Mouse (Mus musculus) erythroblast, adult 5-6 weeks (primary cell): ENCODE data around the gene Pip4p1. TPM values are rescaled to one million over a fixed set of nuclear protein-coding genes. Genes with fewer than 3 reads are reported as not detected.
A peak's percentile ranks its signal among the peaks of the same experiment; 100 is the strongest.
"Not testable (repeated sequence)": the region's sequence is repeated elsewhere in the genome, so short reads cannot be mapped to it uniquely, and the experiment has no call there.

Source experiments
- ATAC-seq: replicated peaks from 2 replicates; pipeline ENCODE4 v1.8.0; 2016; ENCODE audit warnings: moderate number of reproducible peaks, mild to moderate bottlenecking, moderate TSS enrichment, inconsistent platforms; ENCODE audit not compliant: poor library complexity, low FRiP score, severe bottlenecking
- total RNA-seq, 2 experiments: library from RNA; stranded (forward) in 1 of 2; stranded (reverse) in 1 of 2; fragments of 150-400 nt in 1 of 2; fragments of 200-764, 138-1000 nt in 1 of 2; gene quantifications; 2 replicates each; pipeline versions ENCODE4 v1.2.3 to v1.2.4; 2015 to 2017; ENCODE audit warnings: low replicate concordance in 2 of 2

Gene Pip4p1
- total RNA-seq, 2 experiments from 2014 or later: 21.5 to 22.3 TPM

- ATAC-seq: peak; percentile 88
Observed at GRCm38 (mm10) chr14:50943932-50944667, 13.4 kb upstream of the Pip4p1 start, which contains the start of gene Gm49342. Gene Gm49342 (plus strand): TSS chr14:50944517.

GRCm38 (mm10) chr14:50938940-50939339, 8.3 kb upstream of the Pip4p1 start:
- no peak for ATAC-seq

- no peak for ATAC-seq
Observed at GRCm38 (mm10) chr14:50938119-50938908, 7.7 kb upstream of the Pip4p1 start.

- no peak for ATAC-seq
Observed at GRCm38 (mm10) chr14:50936649-50937048, 6.0 kb upstream of the Pip4p1 start.

GRCm38 (mm10) chr14:50931493-50932020, 901 bp upstream of the Pip4p1 start:
- ATAC-seq: peak; percentile 63; the same call in 1 of the 2 replicates

- ATAC-seq: peak; percentile 69
Observed at GRCm38 (mm10) chr14:50930377-50930753, 291 bp downstream of the Pip4p1 start.

GRCm38 (mm10) chr14:50929951-50930350, 705 bp downstream of the Pip4p1 start:
- ATAC-seq: no peak

GRCm38 (mm10) chr14:50927366-50927765, 3.3 kb downstream of the Pip4p1 start:
- no peak for ATAC-seq

- peak; percentile 48 for ATAC-seq
Observed at GRCm38 (mm10) chr14:50925111-50925920, 5.3 kb downstream of the Pip4p1 start.

- ATAC-seq: peak; percentile 89
Observed at GRCm38 (mm10) chr14:50924281-50925064, 6.2 kb downstream of the Pip4p1 start, which contains the start of the genes Osgep and Apex1. Gene Osgep (minus strand): TSS chr14:50924893. Gene Apex1 (plus strand): TSS chr14:50924968.

GRCm38 (mm10) chr14:50923437-50923836, 7.2 kb downstream of the Pip4p1 start:
- not testable (repeated sequence) for ATAC-seq

- ATAC-seq: no peak
Observed at GRCm38 (mm10) chr14:50911356-50911755, 19.3 kb downstream of the Pip4p1 start.

- ATAC-seq: no peak
Observed at GRCm38 (mm10) chr14:50908126-50908525, 22.5 kb downstream of the Pip4p1 start.

- ATAC-seq: not testable (repeated sequence)
Observed at GRCm38 (mm10) chr14:50905327-50905726, 25.3 kb downstream of the Pip4p1 start.

- ATAC-seq: no peak
Observed at GRCm38 (mm10) chr14:50904828-50905129, 25.9 kb downstream of the Pip4p1 start.

GRCm38 (mm10) chr14:50903973-50904827, 26.5 kb downstream of the Pip4p1 start:
- ATAC-seq: peak; percentile 68

GRCm38 (mm10) chr14:50897992-50898391, 32.7 kb downstream of the Pip4p1 start:
- ATAC-seq: not testable (repeated sequence)

GRCm38 (mm10) chr14:50897374-50897765, 33.3 kb downstream of the Pip4p1 start, which contains the start of gene Klhl33:
Gene Klhl33 (minus strand): TSS chr14:50897507.
- ATAC-seq: no peak
